Mouse (Mus musculus): ENCODE results near the gene Itih3.

- TF ChIP-seq POLR2A (IDR thresholded peaks at IDR 0.05; ENCODE audit: low read depth, low read length) (no peak), CTCF (IDR thresholded peaks at IDR 0.05; ENCODE audit: extremely low read depth, insufficient read depth, insufficient read length, insufficient replicate concordance) (no peak)
Observed at GRCm38 (mm10) chr14:30902628-30903027, 20.9 kb downstream of the Itih3 start.
